Mouse (Mus musculus): ENCODE results near the gene Kcnh2.

DNA sequence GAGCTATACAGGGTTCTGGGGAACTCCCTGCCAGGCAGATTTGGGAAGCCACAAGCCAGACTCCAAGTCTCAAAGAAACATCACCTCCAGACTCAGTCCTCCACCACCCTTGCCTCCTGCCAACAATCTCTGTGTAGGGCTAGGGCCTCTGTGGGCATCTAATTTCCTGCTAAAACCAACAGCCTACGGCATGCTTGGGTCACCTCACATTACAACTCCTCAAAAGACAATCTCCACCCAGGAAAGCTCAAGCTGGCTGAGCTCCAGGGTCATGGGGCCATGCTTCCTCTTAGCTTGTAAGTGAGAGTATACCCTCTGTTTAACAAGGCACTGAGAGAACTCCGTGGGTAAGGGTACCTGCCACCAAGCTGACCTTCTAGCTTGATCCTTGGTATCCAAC lies 13.6 kb downstream of the Kcnh2 start:
- TF ChIP-seq CTCF (IDR thresholded peaks at IDR 0.05; ENCODE audit: low read depth), result no peak
- TF ChIP-seq EP300 (IDR thresholded peaks at IDR 0.05; ENCODE audit: low read depth), result no peak

Measured in liver, postnatal 0 days (tissue).